Mouse (Mus musculus): Measurements from ENCODE around the gene Rabac1. TPM values are rescaled to one million over a fixed set of nuclear protein-coding genes. Genes with fewer than 3 reads are reported as not detected.

Gene Rabac1
- polyA plus RNA-seq, 1 experiment from 2014 or later = 129 TPM

- Histone ChIP-seq H3K4me3 (ENCODE audit: low read length) (no peak overlapping the region), H3K4me1 (ENCODE audit: control insufficient read depth, insufficient read depth, low read length) (0 out of 2 replicates have a peak, but pooled peaks cover 7% of the 10 kb centered on the region), H3K4me2 (replicated peaks; ENCODE audit: low read depth, low read length) (peak overlapping the region; percentile 41), H3K36me3 (ENCODE audit: control insufficient read depth, insufficient read depth, low read length) (no peaks in the 10 kb centered on the region), H3K9me3 (ENCODE audit: control insufficient read depth, low read length) (no peaks in the 10 kb centered on the region), H3K27ac (ENCODE audit: low read depth, low read length) (no peak overlapping the region), H3K27me3 (ENCODE audit: control insufficient read depth, insufficient read depth, low read length) (peaks cover 67% of the 10 kb centered on the region), H3K9ac (ENCODE audit: low read depth, low read length) (no peak overlapping the region)
- ATAC-seq (ENCODE audit: low FRiP score, low TSS enrichment) = 0 out of 2 replicates have a peak, but pooled peaks have one; percentile 15
- 68% methylated on average over 3 of the region's 3 CpGs for WGBS
Measured at GRCm38 (mm10) chr7:25006171-25006570, 33.6 kb upstream of the Rabac1 start.

DNA sequence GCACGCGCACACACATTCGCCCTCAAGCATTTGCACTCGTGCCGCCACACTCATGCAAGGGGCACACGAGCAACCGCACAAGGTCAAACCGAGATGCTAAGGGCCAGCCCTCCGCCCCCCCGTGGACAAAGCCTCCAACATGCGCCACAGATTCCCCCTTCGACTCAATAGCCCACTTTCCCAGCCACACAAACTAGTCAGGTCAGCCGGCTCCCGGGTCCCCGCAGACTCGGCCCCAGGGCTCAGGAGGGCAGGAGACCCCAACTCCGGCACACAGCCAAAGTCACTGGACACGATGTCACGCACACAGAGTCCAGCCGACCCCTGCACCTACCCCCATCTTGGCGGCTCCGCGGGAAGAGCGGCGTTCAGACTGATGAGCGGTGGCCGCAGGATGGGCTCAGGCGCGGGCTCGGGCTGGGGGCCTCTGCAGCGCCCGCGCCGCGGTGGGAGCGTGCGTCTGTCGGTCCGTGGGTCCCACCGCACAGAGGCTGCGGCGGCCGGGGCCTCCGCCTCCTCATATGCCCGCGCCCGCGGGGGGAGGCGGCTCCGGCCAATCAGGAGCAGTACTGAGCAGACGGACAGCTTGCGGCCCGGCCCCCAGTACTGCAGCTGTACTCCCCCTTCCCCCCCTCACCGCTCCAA is 33.0 kb upstream of the Rabac1 start, which contains the start of gene Atp1a3:
Atp1a3 (minus strand) TSS at position 538 of the 645 bp plus-strand sequence.
- Histone ChIP-seq H3K9ac (ENCODE audit: low read depth, low read length) (no peak within 1 kb of the TSS; the same call in 1 of the 2 replicates), H3K4me3 (ENCODE audit: low read length) (peak within 1 kb of the TSS; percentile 30), H3K4me2 (replicated peaks; ENCODE audit: low read depth, low read length) (peak within 1 kb of the TSS; percentile 41), H3K27ac (ENCODE audit: low read depth, low read length) (no peak within 1 kb of the TSS), H3K4me1 (ENCODE audit: control insufficient read depth, insufficient read depth, low read length) (0 out of 2 replicates have a peak, but pooled peaks cover 5% of the 10 kb centered on the region), H3K9me3 (ENCODE audit: control insufficient read depth, low read length) (no peaks in the 10 kb centered on the region), H3K27me3 (ENCODE audit: control insufficient read depth, insufficient read depth, low read length) (peaks cover 61% of the 10 kb centered on the region), H3K36me3 (ENCODE audit: control insufficient read depth, insufficient read depth, low read length) (no peaks in the 10 kb centered on the region)
- under 1% methylated on average over 49 of the region's 54 CpGs for WGBS
- ATAC-seq (ENCODE audit: low FRiP score, low TSS enrichment) = peak; percentile 65; the same call in 1 of the 2 replicates

DNA sequence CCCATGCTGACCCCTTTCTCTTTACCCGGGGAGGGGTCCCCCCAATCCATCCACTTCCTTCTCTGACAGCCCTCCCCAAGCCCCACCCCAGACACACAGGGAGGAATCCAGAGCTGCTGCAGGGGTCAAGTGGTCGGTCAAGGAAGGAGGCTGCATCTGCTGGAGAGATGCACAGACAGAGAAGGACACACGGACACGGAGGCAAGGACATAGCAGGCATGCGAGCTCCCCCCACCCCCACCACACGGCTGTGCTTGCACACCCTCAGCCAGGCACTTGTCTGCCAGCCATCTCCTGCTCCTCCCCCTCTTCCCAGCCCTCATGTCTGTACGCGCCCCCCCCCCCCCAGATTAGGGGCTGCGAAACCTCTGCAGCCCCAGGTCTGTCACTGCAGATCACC is 32.3 kb upstream of the Rabac1 start:
- H3K4me3 ChIP-seq (ENCODE audit: low read length) = no peak overlapping the region
- ATAC-seq (ENCODE audit: low FRiP score, low TSS enrichment) = no peak
- peaks cover 53% of the 10 kb centered on the region for H3K27me3 ChIP-seq (ENCODE audit: control insufficient read depth, insufficient read depth, low read length)
- H3K4me1 ChIP-seq (ENCODE audit: control insufficient read depth, insufficient read depth, low read length) = no peaks in the 10 kb centered on the region
- H3K9me3 ChIP-seq (ENCODE audit: control insufficient read depth, low read length) = no peaks in the 10 kb centered on the region
- H3K9ac ChIP-seq (ENCODE audit: low read depth, low read length) = no peak overlapping the region
- 33% methylated on average over 9 of the region's 9 CpGs for WGBS
- no peak overlapping the region for H3K4me2 ChIP-seq (replicated peaks; ENCODE audit: low read depth, low read length)
- H3K36me3 ChIP-seq (ENCODE audit: control insufficient read depth, insufficient read depth, low read length) = no peaks in the 10 kb centered on the region
- H3K27ac ChIP-seq (ENCODE audit: low read depth, low read length) = no peak overlapping the region

DNA sequence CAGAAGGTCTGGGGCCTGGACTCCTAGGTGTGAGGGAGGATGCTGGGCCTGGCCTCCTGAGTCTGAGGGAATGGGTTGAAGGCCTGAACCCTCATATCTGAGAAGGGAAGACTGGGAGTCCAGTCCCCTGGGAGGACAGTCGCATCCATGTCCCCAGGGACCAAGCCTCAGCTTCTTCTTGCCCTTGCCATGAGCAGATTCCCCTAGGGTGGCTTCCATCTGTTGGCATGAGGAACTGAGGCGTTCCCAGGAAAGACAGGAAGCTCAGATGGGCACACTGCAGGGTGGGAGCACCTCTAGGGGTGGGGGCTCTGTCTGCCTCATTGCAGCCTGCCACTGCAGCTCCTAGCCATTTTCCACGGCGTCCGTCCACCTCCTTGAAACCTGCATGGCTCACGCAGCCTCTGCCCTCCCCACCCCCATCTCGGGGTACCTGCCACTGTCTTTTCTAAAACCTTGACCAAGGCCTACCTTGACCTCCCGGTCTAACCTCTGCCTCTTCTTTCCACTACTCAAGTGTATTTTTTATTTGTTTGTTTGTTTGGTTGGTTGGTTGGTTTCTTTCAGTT is 31.4 kb upstream of the Rabac1 start:
- Histone ChIP-seq H3K4me2 (replicated peaks; ENCODE audit: low read depth, low read length) (no peak overlapping the region), H3K9ac (ENCODE audit: low read depth, low read length) (no peak overlapping the region), H3K27me3 (ENCODE audit: control insufficient read depth, insufficient read depth, low read length) (peaks cover 44% of the 10 kb centered on the region), H3K27ac (ENCODE audit: low read depth, low read length) (no peak overlapping the region), H3K4me1 (ENCODE audit: control insufficient read depth, insufficient read depth, low read length) (no peaks in the 10 kb centered on the region), H3K9me3 (ENCODE audit: control insufficient read depth, low read length) (no peaks in the 10 kb centered on the region), H3K36me3 (ENCODE audit: control insufficient read depth, insufficient read depth, low read length) (no peaks in the 10 kb centered on the region), H3K4me3 (ENCODE audit: low read length) (no peak overlapping the region)
- ATAC-seq (ENCODE audit: low FRiP score, low TSS enrichment) = no peak
- 89% methylated on average over 7 of the region's 8 CpGs for WGBS

- Histone ChIP-seq H3K36me3 (ENCODE audit: control insufficient read depth, insufficient read depth, low read length) (no peaks in the 10 kb centered on the region), H3K4me1 (ENCODE audit: control insufficient read depth, insufficient read depth, low read length) (no peaks in the 10 kb centered on the region), H3K27ac (ENCODE audit: low read depth, low read length) (no peak overlapping the region), H3K4me2 (replicated peaks; ENCODE audit: low read depth, low read length) (no peak overlapping the region), H3K4me3 (ENCODE audit: low read length) (no peak overlapping the region), H3K9ac (ENCODE audit: low read depth, low read length) (no peak overlapping the region), H3K9me3 (ENCODE audit: control insufficient read depth, low read length) (no peaks in the 10 kb centered on the region), H3K27me3 (ENCODE audit: control insufficient read depth, insufficient read depth, low read length) (peaks cover 38% of the 10 kb centered on the region)
- no peak for ATAC-seq (ENCODE audit: low FRiP score, low TSS enrichment)
- 40% methylated on average over 11 of the region's 11 CpGs for WGBS
Measured at GRCm38 (mm10) chr7:25003291-25003690, 30.7 kb upstream of the Rabac1 start.

DNA sequence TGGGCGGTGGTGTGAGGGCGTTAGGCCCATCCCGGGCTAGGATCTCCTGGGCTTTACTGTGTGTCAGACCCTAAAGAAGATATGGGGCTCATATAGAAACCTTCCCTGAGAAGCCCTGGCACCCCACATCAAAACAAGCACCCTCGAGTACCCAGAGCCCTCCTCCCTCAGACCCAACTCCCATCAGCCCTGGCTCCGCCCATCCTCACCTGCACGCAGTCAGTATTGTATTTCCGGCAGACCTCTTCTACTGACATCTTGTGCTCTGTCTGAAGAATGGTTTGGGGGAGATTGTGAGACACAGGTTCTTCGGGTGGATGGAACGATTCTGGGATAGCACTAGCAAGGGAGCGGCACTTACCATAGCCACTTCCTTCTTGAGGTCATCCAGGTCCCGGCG is 28.2 kb upstream of the Rabac1 start:
- 69% methylated on average over 12 of the region's 12 CpGs for WGBS
- no peak overlapping the region for H3K9ac ChIP-seq (ENCODE audit: low read depth, low read length)
- no peaks in the 10 kb centered on the region for H3K9me3 ChIP-seq (ENCODE audit: control insufficient read depth, low read length)
- peaks cover 12% of the 10 kb centered on the region for H3K27me3 ChIP-seq (ENCODE audit: control insufficient read depth, insufficient read depth, low read length)
- no peak overlapping the region for H3K4me2 ChIP-seq (replicated peaks; ENCODE audit: low read depth, low read length)
- ATAC-seq (ENCODE audit: low FRiP score, low TSS enrichment) = no peak
- no peak overlapping the region for H3K4me3 ChIP-seq (ENCODE audit: low read length)
- no peaks in the 10 kb centered on the region for H3K36me3 ChIP-seq (ENCODE audit: control insufficient read depth, insufficient read depth, low read length)
- H3K4me1 ChIP-seq (ENCODE audit: control insufficient read depth, insufficient read depth, low read length) = no peaks in the 10 kb centered on the region
- no peak overlapping the region for H3K27ac ChIP-seq (ENCODE audit: low read depth, low read length)

GRCm38 (mm10) chr7:25000211-25000610 is 27.7 kb upstream of the Rabac1 start:
- Histone ChIP-seq H3K27me3 (ENCODE audit: control insufficient read depth, insufficient read depth, low read length) (peaks cover 7% of the 10 kb centered on the region), H3K27ac (ENCODE audit: low read depth, low read length) (no peak overlapping the region), H3K4me2 (replicated peaks; ENCODE audit: low read depth, low read length) (no peak overlapping the region), H3K9ac (ENCODE audit: low read depth, low read length) (no peak overlapping the region), H3K36me3 (ENCODE audit: control insufficient read depth, insufficient read depth, low read length) (no peaks in the 10 kb centered on the region), H3K4me1 (ENCODE audit: control insufficient read depth, insufficient read depth, low read length) (no peaks in the 10 kb centered on the region), H3K9me3 (ENCODE audit: control insufficient read depth, low read length) (no peaks in the 10 kb centered on the region), H3K4me3 (ENCODE audit: low read length) (no peak overlapping the region)
- 65% methylated on average over 7 of the region's 7 CpGs for WGBS
- no peak for ATAC-seq (ENCODE audit: low FRiP score, low TSS enrichment)

- H3K27me3 ChIP-seq (ENCODE audit: control insufficient read depth, insufficient read depth, low read length) = no peaks in the 10 kb centered on the region
- 75% methylated on average over 6 of the region's 6 CpGs for WGBS
- no peaks in the 10 kb centered on the region for H3K36me3 ChIP-seq (ENCODE audit: control insufficient read depth, insufficient read depth, low read length)
- no peak overlapping the region for H3K4me2 ChIP-seq (replicated peaks; ENCODE audit: low read depth, low read length)
- no peaks in the 10 kb centered on the region for H3K9me3 ChIP-seq (ENCODE audit: control insufficient read depth, low read length)
- H3K27ac ChIP-seq (ENCODE audit: low read depth, low read length) = no peak overlapping the region
- ATAC-seq (ENCODE audit: low FRiP score, low TSS enrichment) = no peak
- no peaks in the 10 kb centered on the region for H3K4me1 ChIP-seq (ENCODE audit: control insufficient read depth, insufficient read depth, low read length)
- no peak overlapping the region for H3K4me3 ChIP-seq (ENCODE audit: low read length)
- no peak overlapping the region for H3K9ac ChIP-seq (ENCODE audit: low read depth, low read length)
Measured at GRCm38 (mm10) chr7:24993081-24993480, 20.5 kb upstream of the Rabac1 start.

DNA sequence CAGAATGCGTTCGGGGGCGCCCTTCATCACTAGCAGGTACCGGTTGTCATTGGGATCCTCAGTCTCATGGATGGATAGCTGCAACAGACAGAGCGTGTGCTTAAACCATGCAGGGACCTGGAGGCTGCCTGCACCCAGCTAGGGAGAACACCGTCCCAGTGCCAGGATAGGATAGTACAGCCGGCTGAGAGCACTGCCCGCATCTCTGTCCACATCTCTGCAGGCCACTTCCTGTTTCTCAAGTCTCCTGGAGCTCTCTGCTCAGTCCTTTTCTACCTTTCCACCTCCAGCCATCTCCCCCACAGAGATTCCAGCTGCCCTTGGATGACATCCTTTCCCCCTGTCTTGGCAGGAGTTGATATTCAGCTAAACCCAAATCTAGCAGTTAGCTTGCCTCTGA is 17.9 kb upstream of the Rabac1 start:
- 85% methylated on average over 8 of the region's 8 CpGs for WGBS
- H3K36me3 ChIP-seq (ENCODE audit: control insufficient read depth, insufficient read depth, low read length) = no peaks in the 10 kb centered on the region
- no peak overlapping the region for H3K4me2 ChIP-seq (replicated peaks; ENCODE audit: low read depth, low read length)

More for the DNA sequence above, 17.9 kb upstream of the Rabac1 start:
- Histone ChIP-seq H3K9ac (ENCODE audit: low read depth, low read length) (no peak overlapping the region), H3K9me3 (ENCODE audit: control insufficient read depth, low read length) (no peaks in the 10 kb centered on the region), H3K27me3 (ENCODE audit: control insufficient read depth, insufficient read depth, low read length) (no peaks in the 10 kb centered on the region), H3K4me3 (ENCODE audit: low read length) (no peak overlapping the region), H3K27ac (ENCODE audit: low read depth, low read length) (no peak overlapping the region), H3K4me1 (ENCODE audit: control insufficient read depth, insufficient read depth, low read length) (no peaks in the 10 kb centered on the region)
- ATAC-seq (ENCODE audit: low FRiP score, low TSS enrichment) = no peak

All from kidney, embryonic 14.5 days (tissue).